Comparison of ENCODE assay signal across 13 mouse cellular contexts in the genomic region with DNA sequence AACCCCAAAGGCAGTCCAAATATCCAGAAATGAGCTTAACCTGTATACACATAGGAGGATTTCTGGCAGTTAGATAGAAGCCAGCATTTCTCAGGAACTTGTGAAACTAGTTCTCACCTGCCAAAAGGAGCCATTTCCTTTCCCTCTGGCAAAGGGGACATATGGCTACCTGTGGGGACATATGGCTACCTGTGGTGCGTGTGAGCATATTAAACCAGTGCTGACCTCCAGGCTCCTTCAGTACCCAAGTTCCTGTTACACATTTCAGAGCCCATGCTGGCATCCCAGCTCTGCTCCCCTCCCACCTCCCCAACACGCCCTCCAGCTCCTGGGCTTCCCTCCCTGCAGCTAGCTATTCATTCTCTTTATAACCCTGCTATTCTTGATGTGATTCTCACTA. TPM values are rescaled to one million over a fixed set of nuclear protein-coding genes. Genes with fewer than 3 reads are reported as not detected.
DNase-seq lines count a peak whose midpoint lies in the region; ATAC-seq and TF ChIP-seq lines count a peak whose summit lies in the region.
"Had no signal": no experiment of that assay in that cellular context is flagged by ENCODE, and none has a peak within 500 bp of the region (broad histone marks: within the 10 kb centered on the region; RNA-seq: fewer than 3 reads in every experiment).

No protein-coding gene starts in this region.

- H3K9me3 ChIP-seq in heart, embryonic 15.5 days (replicated peaks): no peaks in the 10 kb centered on the region
- H3K9me3 ChIP-seq in lung, embryonic 16.5 days (ENCODE audit: control insufficient read depth, low read length): no peaks in the 10 kb centered on the region
- H3K9me3 ChIP-seq: hindbrain, embryonic 12.5 days; intestine, embryonic 15.5 days; neural tube, embryonic 12.5 days had no signal

- H3K4me2 ChIP-seq in heart, embryonic 15.5 days: no peak overlapping the region
- H3K4me2 ChIP-seq in lung, embryonic 16.5 days (ENCODE audit: low read depth, low read length): no peak overlapping the region
- H3K4me2 ChIP-seq: hindbrain, embryonic 12.5 days; intestine, embryonic 15.5 days; neural tube, embryonic 12.5 days had no signal

- TF ChIP-seq CTCF in olfactory bulb, adult 2 months (IDR thresholded peaks at IDR 0.05; ENCODE audit: insufficient read depth, low read depth, low read length): no peak

- no peak overlapping the region for H3K4me3 ChIP-seq in heart, embryonic 15.5 days
- no peak overlapping the region for H3K4me3 ChIP-seq in lung, embryonic 16.5 days (ENCODE audit: low read length)
- no peak overlapping the region for H3K4me3 ChIP-seq in olfactory bulb, adult 2 months (ENCODE audit: insufficient read depth, low read depth, low read length)
- H3K4me3 ChIP-seq: hindbrain, embryonic 12.5 days; intestine, embryonic 15.5 days; neural tube, embryonic 12.5 days had no signal

- DNase-seq in cerebellum, adult 18-20 months: peak; percentile 18 to 19
- DNase-seq in cerebellum, adult 8-10 months: no peak
- DNase-seq in heart, postnatal 14 days: no peak
- no peak for DNase-seq in lung, adult 18-20 months
- DNase-seq: lung, adult 2 months had no signal

- intact Hi-C loops in heart, postnatal 14 days (cut with DNase I): loop anchor here (5.0 kb wide), 1 partner anchor 76 kb away; no protein-coding TSS in a partner anchor

- peaks cover 23% of the 10 kb centered on the region for H3K4me1 ChIP-seq in heart, embryonic 15.5 days (replicated peaks)
- H3K4me1 ChIP-seq in lung, embryonic 16.5 days (replicated peaks; ENCODE audit: control insufficient read depth, insufficient read depth, low read length): peaks cover 19% of the 10 kb centered on the region
- H3K4me1 ChIP-seq in olfactory bulb, adult 2 months (ENCODE audit: control insufficient read depth, insufficient read depth, low read length): peaks cover 6% of the 10 kb centered on the region
- H3K4me1 ChIP-seq: hindbrain, embryonic 12.5 days; neural tube, embryonic 12.5 days had no signal

- no peak overlapping the region for H3K9ac ChIP-seq in heart, embryonic 15.5 days
- H3K9ac ChIP-seq in lung, embryonic 16.5 days (ENCODE audit: low read length): no peak overlapping the region
- H3K9ac ChIP-seq: hindbrain, embryonic 12.5 days; intestine, embryonic 15.5 days; neural tube, embryonic 12.5 days had no signal

- no peak for ATAC-seq in heart, embryonic 15.5 days (replicated peaks; ENCODE audit: insufficient number of reproducible peaks, insufficient read depth, low FRiP score, low read depth)
- no peak for ATAC-seq in lung, embryonic 16.5 days (ENCODE audit: low read depth)
- ATAC-seq in megakaryocyte-erythroid progenitor cell, adult 5-6 weeks (replicated peaks; ENCODE audit: low FRiP score, low TSS enrichment, poor library complexity, severe bottlenecking): no peak
- ATAC-seq: midbrain, embryonic 16.5 days had no signal

- peaks cover 38% of the 10 kb centered on the region for H3K36me3 ChIP-seq in heart, embryonic 15.5 days
- peaks cover 17% of the 10 kb centered on the region for H3K36me3 ChIP-seq in lung, embryonic 16.5 days (ENCODE audit: control insufficient read depth, insufficient read depth, low read length)

- peak overlapping the region; percentile 35; the same call in 1 of the 2 replicates for H3K27ac ChIP-seq in heart, embryonic 15.5 days
- H3K27ac ChIP-seq in lung, embryonic 16.5 days (ENCODE audit: low read length): peak overlapping the region; percentile 71
- 0 out of 2 replicates have a peak overlapping the region, but pooled peaks have one; percentile 6 for H3K27ac ChIP-seq in olfactory bulb, adult 2 months (ENCODE audit: insufficient read depth, low read depth, low read length)
- H3K27ac ChIP-seq: hindbrain, embryonic 12.5 days; neural tube, embryonic 12.5 days had no signal

- H3K27me3 ChIP-seq in heart, embryonic 15.5 days: no peaks in the 10 kb centered on the region
- H3K27me3 ChIP-seq in lung, embryonic 16.5 days (ENCODE audit: control insufficient read depth, insufficient read depth, low read depth, low read length): no peaks in the 10 kb centered on the region
- H3K27me3 ChIP-seq: hindbrain, embryonic 12.5 days; intestine, embryonic 15.5 days; neural tube, embryonic 12.5 days had no signal

- TF ChIP-seq POLR2A in olfactory bulb, adult 2 months (IDR thresholded peaks at IDR 0.05; ENCODE audit: insufficient read depth, low read depth, low read length): no peak

- 64% methylated on average over 2 of the region's 2 CpGs for WGBS in heart, embryonic 15.5 days
- WGBS in lung, embryonic 16.5 days: 78% methylated on average over 2 of the region's 2 CpGs
- WGBS in olfactory bulb, adult 2 months: 60% methylated on average over 2 of the region's 2 CpGs

RNA-seq across cellular contexts. Expression of a gene that starts 22.5 kb away (rescaled TPM):
- 4.6 and 7.1 TPM in 2 replicates for polyA plus RNA-seq in heart, embryonic 15.5 days (2015; fragmentation: Nextera tagmentation; extraction: Ambion mirVana)
- total RNA-seq in heart, postnatal 14 days (2021): 1 to 10 TPM; 5.3 to 5.9 TPM
- polyA plus RNA-seq in lung, embryonic 16.5 days (2015; fragmentation: Nextera tagmentation; extraction: Ambion mirVana): 1.3 and 2.0 TPM in 2 replicates
- polyA plus RNA-seq in olfactory bulb, adult 2 months (2012; ENCODE audit: insufficient read depth, insufficient read length, low replicate concordance, missing spikeins): not detected in 2 replicates
- total RNA-seq in megakaryocyte-erythroid progenitor cell, adult 5-6 weeks (2014; fragmentation: Nextera tagmentation): 0.27 and 0.57 TPM in 2 replicates
- 1.2 and 2.1 TPM in 2 replicates for total RNA-seq in megakaryocyte-erythroid progenitor cell, adult 5-6 weeks (2017)

Comparison
In these comparisons a context has a peak if more than half of its experiments do, and no peak if none do; other contexts are left out.
1. DNase-seq: peak in cerebellum, adult 18-20 months (2 of 2); none in cerebellum, adult 8-10 months (single experiment), heart, postnatal 14 days (0 of 2) and lung, adult 18-20 months (0 of 2).
2. H3K27ac ChIP-seq: peak in every context shown above with its lines; median percentile 71 in lung, embryonic 16.5 days; 35 in heart, embryonic 15.5 days; 6 in olfactory bulb, adult 2 months.